Mouse (Mus musculus): ENCODE measurements around the gene Hs3st6.

The Hs3st6 gene

GRCm38 (mm10) chr17:24729067-24729466 is 23.7 kb upstream of the Hs3st6 start:
- DNase-seq (ENCODE audit: low spot score) = no peak

DNA sequence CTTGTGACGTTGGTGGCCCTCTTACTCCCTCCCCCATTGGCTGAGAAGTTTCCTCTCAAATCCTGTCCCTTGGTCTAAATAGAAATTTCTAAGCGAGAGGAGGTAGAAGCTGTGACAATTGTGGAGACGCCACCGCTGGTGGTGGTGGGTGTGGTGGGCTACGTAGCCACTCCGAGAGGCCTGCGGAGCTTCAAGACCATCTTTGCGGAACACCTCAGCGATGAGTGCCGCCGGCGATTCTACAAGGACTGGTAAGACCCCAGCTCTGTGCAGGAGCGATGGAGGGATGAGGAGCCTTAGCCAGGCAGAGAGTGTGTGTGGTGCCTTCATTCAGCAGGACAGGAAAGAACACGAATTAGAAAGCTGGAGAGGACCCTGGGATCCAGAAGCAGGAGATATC is 22.0 kb upstream of the Hs3st6 start:
- no peak for DNase-seq (ENCODE audit: low spot score)

- no peak for DNase-seq (ENCODE audit: low spot score)
Observed at GRCm38 (mm10) chr17:24732233-24732935, 20.4 kb upstream of the Hs3st6 start.

DNA sequence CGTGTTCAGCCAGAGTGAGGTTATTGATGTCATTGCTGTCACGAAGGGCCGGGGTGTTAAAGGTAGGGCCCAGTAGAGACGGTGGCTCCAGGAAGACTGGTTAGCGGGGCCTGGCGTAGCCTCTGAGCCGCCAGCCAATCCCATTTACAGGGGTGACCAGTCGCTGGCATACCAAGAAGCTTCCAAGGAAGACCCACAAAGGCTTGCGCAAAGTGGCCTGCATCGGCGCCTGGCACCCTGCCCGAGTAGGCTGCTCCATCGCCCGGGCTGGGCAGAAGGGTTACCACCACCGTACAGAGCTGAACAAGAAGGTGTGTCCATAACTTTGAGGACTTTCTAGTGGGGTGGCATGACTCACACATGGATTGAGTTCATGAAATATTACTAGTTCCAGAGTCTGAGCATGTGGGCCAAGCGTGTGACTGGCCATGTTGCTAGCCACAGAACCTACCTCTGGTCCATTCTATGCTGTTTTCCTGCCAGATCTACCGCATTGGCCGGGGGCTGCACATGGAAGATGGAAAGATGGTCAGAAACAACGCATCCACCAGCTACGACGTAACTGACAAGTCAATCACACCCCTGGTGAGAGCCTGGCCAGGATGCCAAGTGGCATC is 19.2 kb upstream of the Hs3st6 start:
- DNase-seq (ENCODE audit: low spot score) = no peak

DNA sequence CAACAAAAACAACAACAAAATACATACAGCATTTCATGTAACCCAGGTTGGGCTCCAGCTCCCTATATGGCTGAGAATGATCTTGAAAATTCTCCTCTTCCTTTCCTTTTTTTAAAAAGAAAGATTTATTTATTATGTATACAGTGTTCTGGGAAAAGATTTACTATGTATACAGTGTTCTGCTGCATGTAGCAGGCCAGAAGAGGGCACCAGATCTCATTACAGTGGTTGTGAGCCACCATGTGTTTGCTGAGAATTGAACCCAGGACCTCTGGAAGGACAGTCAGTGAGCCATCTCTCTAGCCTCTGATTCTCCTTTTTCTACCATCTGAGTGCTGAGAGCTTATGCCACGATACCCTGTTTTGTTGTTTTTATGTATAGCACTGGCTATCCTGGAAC is 18.3 kb upstream of the Hs3st6 start:
- DNase-seq (ENCODE audit: low spot score) = no peak

DNA sequence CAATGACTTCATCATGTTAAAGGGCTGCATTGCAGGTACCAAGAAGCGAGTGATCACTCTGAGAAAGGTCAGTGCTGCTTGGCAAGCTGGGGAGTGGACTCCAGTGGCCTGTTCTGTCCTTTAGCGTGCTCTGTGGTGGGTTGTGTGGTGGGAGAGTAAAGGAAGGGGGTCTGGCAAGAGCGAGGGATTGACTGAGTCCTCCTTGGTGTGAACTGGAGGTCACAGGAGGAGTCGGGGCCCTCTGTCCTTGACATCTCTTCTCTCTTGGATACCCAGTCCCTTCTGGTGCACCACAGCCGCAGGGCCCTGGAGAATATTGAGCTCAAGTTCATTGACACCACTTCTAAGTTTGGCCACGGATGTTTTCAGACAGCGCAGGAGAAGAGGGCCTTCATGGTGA is 17.3 kb upstream of the Hs3st6 start:
- DNase-seq (ENCODE audit: low spot score) = no peak

DNA sequence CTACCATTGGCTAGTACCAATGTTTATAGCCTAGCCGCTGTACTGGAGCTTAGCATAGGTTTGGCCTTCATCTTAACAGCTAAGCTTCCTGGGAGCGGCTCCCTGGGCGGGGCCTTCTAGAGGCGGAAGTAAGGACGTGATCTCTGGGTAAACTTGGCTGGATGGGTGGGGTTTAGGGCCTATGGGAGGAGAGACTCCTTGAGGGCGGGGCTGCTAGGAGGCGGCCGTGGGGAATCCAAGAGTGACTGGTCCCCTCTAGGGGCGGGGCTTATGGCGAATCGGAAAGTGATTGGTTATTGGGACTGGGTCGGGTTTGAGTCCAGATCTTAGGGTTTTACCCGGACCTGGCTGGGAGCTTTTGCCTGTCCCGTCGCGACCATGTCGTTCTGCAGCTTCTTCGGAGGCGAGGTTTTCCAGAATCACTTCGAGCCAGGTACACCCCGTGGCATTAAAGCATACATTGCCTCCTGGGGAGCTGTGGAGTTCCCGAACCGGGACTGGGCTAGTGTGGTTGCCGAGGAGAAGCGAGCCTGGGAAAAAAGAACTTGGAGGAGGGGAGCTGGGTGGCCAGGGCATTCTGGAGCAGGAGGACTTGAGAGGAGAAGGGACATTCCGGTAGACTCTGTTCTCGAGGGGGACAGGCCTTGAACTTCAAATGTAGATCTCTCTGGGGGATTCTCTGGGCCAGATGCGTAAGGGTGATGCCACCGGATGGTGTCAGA is 16.3 kb upstream of the Hs3st6 start, which contains the start of gene Msrb1:
Msrb1 (plus strand) TSS at position 313 of the 722 bp plus-strand sequence.
- peak; percentile 95 for DNase-seq (ENCODE audit: low spot score)

DNA sequence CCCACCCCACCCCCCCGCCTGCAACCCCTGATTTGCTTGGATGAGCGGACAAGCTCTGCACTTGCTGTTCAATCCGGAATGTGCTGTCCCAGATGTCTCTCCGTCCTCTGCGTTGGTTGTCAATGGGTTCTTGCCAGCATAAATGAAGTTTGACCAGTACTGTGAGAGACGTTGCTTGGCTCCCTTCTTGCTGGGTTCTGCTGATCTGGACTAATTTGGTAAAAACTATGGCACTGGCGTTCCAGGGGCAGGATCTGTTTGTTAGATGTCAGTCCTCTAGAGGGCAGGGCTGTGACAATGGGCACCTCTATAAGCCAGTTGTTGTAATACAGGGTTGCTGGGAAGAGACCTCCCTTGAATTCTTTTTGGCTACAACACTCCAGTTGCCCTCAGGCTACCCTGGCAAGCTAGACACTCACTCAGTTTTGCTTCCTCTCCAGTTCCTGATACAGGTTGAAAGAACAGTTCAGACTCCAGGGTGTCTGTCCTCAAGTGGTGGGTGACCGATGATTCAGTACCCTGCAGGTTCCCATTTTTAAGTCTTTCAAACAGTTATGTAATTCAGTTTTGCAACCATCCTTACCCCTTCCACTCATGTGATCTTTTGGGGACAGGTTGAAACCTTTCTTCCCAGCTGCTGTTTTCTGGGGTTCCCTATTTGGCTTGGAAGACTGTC is 15.5 kb upstream of the Hs3st6 start:
- DNase-seq (ENCODE audit: low spot score) = no peak

DNA sequence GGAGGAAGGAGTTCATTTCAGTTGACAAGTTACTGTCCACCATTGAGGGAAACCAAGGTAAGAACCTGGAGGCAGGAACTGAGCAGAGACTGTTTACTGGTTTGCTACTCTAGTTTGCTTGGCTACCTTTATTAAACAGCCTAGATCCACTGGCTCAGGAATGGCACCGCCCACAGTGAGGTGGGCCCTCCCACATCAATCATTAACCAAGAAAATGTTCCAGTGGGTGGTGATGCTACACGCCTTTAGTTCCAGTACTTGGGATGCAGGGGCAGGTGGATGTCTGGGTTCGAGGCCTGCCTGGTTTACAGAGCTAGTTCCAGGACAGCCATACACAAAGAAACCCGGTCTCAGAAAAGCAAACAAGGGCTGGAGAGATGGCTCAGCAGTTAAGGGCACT is 14.6 kb upstream of the Hs3st6 start:
- DNase-seq (ENCODE audit: low spot score) = no peak

DNA sequence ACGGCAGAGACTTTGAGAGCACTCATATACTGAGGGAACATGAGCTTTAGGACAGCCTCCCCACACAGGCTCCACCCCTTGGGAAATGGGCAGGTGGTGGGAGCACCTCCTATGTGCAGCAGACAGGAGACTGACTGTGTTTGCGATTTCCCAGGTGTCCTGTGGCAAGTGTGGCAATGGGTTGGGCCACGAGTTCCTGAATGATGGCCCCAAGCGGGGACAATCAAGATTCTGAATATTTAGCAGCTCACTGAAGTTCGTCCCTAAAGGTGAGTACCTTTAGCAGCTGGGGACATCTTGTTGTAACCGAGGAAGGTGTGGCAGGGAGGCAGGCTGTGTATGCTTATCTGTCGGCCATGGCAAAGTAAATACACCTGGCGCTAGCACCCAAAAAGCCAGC is 12.9 kb upstream of the Hs3st6 start:
- DNase-seq (ENCODE audit: low spot score) = no peak

- no peak for DNase-seq (ENCODE audit: low spot score)
Observed at GRCm38 (mm10) chr17:24742307-24742706, 10.5 kb upstream of the Hs3st6 start.

- DNase-seq (ENCODE audit: low spot score) = no peak
Observed at GRCm38 (mm10) chr17:24743896-24744295, 8.9 kb upstream of the Hs3st6 start.

DNA sequence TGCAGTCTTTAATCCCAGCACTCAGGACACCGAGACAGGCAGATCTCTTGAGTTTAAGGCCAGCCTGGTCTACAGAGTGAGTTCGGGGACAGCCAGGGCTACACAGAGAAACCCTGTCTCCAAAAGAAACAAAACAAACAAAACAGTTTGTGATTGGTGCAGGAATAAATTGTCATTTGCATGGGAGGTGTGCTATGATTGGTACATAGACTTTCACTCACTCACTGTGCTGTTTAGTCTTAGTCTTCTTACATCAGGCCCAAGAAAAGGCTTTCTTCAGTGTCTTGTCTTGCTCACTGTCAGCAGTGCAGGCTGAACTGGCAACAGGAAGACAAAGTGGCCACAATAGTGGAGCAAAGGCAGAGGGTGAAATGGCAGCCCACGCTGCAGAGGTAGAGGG is 8.4 kb upstream of the Hs3st6 start:
- DNase-seq (ENCODE audit: low spot score) = no peak

- peak; percentile 66 for DNase-seq (ENCODE audit: low spot score)
Observed at GRCm38 (mm10) chr17:24745526-24746497, 7.0 kb upstream of the Hs3st6 start.

DNA sequence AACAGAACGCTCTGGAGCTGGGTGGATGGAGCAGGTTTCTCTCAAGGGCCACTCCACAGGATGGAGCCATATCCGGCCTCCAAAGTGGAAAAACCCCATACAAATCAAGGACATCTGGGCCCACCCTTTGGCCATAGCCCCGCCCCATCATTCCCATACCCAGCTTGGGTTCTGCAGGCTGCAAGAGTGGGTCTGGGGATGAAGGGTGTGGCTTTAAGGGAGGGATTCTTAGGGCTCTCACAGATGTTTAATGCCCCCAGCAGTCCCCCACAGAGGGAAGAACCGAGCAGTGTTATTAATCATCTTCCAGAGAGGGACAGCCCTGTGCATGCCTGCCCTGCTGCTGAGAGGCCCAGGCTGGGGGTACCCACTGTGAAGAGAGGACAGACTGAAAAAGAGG is 5.8 kb upstream of the Hs3st6 start:
- DNase-seq (ENCODE audit: low spot score) = no peak

DNA sequence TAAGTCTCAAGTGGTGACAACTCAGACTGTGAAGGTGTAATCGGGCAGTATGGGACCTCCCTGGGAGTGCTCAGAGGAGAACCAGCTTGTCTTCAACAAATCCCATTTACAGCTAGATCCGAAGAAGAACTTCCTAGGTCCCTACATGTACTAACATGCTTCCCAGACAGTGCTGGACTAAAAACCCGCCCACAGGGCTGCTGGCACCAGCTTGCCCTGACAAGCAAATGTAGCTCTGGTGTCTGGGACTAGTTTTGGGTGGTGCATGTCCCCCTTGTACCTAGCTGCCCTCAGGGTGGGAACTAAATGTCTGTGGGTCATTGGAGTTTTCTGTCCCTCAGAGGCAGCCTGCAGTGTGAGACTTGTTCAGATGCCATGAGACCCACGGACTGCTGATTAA is 1.3 kb upstream of the Hs3st6 start:
- no peak for DNase-seq (ENCODE audit: low spot score)

GRCm38 (mm10) chr17:24757394-24757793 is 4.6 kb downstream of the Hs3st6 start:
- DNase-seq (ENCODE audit: low spot score) = no peak

DNA sequence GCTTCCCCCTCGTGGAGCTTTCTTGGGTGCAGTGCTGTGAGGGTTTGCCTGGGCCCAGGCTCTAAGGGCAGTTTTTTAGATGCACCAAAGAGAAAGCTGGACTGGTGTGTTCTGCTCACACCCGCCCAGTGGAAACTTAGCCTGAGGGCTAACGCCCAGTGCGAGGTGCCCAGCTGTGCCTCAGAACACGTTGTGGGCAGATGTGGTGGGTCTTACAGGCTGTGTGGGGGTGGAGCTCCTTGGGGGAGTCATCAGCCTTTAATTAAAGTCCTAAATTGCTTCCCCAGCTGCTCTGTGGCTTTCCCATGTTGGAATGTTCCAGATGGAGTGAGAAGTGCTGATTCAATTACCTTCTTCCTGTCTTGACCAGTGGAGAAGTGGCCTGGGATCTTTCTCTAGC is 8.3 kb downstream of the Hs3st6 start:
- DNase-seq (ENCODE audit: low spot score) = no peak

DNA sequence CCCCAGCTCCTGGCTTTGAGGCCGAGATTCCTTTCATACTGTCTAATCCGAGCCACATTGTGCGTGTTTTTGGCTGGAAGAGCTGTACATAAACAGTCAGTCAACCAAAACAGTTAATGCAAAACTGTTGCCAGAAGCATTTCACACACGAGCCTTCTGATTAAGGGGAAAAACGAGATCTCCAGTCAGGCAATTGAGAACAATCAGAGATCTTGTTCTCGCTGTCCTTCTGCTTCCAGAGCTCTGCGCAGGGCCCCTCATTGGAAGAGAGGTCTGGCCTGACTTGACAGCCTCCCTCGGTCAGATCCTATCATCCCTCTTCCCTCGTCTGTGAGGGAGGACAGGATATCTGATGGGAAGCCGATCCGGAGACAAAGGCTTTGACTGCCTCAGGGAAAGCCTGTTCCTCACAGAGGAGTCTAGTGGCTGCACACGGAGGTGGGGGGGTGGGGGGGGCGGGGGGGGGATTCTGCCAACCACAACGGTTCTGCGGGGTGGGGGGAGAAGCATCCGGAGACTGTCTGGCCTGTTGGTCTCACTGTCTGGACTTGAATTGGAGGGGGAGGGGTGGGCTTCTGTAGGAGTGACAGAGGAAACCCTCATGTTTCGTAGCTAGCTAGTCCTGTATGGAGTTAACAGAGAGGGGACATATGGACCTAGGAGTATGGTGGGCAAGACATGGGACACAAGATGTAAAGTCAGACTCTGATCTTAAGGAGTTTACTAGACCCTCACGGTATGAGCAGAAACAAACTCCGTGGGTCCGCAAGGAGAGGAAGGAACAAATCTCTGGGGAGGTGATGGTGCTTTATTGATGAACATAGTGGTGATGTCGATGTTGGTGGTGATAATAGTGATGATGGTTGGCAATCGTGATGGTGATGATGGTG is 12.5 kb downstream of the Hs3st6 start:
- DNase-seq (ENCODE audit: low spot score) = no peak

GRCm38 (mm10) chr17:24766266-24766875 is 13.6 kb downstream of the Hs3st6 start:
- no peak for DNase-seq (ENCODE audit: low spot score)

All from testis, postnatal 14 days (tissue).